Mouse (Mus musculus): Measurements from ENCODE around the gene Bahcc1. TPM values are rescaled to one million over a fixed set of nuclear protein-coding genes. Genes with fewer than 3 reads are reported as not detected.

The Bahcc1 gene
- total RNA-seq, 2 experiments from 2014 or later, result 14.1 to 16.5 TPM

GRCm38 (mm10) chr11:120228911-120229437, 3.8 kb upstream of the Bahcc1 start:
- no peak for DNase-seq

GRCm38 (mm10) chr11:120229861-120230751, 2.6 kb upstream of the Bahcc1 start:
- DNase-seq, result peak; percentile 86

DNA sequence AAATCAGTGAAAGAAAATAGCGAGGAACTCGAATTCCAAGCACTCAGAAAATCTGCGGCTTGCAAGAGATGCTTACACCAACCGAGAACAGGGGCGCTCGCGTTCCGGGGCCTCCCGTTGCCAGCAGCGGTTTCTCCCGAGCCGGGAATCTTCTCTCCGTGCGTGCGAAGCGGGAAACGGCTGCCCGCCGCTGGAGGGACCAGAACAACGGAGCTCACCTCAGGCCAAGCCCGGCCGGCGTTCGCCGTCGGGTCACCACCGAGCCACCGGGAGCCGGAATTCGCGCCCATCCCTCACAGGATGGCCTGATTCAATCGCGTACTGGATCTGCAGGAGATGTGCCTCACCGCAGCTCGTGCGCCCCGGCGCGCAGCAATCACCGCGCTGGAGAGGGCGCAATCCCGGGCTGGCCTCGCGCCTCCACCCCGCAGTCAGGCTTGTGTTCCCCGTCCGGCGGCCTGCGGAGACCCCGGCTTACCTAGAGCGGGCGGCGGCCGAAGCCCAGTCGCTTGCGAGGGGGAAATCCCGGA, 1.8 kb upstream of the Bahcc1 start:
- peak; percentile 80 for DNase-seq

DNA sequence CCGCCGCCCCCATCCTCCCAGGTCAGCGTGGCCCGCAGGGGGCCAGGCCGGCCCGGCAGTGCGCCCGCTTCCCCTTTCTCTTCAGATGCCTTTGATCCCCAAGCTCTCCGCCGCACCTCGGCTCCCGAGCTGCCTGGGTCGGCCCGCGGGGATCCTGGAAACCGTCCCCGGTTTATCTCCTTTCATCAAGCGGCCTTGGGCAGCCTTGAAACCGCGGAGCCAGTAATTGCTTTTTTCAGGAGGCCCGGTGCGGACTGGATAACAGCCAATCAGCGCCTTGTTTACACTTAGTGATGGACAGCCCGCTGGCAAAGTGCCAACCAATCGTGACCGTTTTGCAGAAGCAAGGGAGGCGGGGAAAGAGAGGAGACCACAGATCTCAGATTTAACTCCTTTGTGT, 1.4 kb upstream of the Bahcc1 start:
- peak; percentile 100 for DNase-seq

GRCm38 (mm10) chr11:120233441-120234135, 841 bp downstream of the Bahcc1 start:
- DNase-seq, result peak; percentile 60

DNA sequence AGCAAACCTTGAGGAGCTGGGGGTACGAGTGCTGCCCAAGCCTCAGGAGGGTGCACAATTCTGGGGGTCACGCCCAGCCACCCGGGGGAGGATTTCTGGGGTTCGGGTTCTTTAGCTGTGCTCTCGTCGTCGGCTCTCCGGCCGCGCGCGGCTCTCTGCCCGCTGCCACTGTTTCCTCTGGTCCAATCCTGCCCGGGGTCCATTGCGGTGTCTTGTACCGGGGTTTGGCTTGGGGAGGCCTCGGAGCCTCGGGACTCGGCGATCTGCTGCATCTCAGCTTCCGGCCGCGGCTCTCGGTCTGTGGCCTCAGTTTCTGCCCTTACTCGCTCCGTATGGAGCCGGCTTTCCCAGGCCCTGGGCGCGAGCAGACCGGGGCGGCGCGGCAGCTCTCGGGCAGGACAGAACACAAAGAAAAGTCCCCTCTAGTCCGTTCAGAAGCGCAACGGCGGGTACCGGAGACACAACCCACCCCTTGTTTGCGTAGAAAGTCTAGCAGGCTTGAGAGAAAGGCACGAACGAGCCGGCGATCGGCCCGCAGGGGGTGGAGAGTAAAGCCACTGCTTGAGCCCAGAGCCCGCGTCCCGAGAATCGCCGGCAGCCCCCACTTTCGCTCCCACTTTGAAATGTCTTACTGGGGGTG, 1.5 kb downstream of the Bahcc1 start:
- DNase-seq, result peak; percentile 65

DNA sequence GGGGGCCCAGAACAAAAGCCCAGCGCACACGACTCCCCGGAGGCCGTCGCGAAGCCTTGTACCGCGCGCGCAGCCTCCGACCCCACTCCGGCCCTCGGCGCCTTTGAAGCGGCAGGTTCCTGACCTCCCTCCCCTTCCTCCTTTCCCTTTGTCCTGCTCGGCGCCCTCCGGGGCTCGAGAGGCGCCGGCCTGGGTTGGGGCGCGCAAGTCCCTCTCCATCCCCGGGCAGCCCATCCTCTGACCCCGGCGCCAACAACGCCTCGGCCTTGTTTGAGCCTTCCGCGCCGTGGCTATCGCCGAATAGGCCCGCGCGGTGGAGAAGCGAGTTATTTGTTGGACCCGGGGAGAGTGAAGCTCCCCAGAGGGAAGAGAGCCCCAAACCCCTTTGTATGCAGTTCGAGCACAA, 2.0 kb downstream of the Bahcc1 start:
- DNase-seq, result peak; percentile 58

GRCm38 (mm10) chr11:120235385-120236113, 2.8 kb downstream of the Bahcc1 start:
- DNase-seq, result peak; percentile 64

GRCm38 (mm10) chr11:120236114-120236437, 3.3 kb downstream of the Bahcc1 start:
- DNase-seq, result no peak

DNA sequence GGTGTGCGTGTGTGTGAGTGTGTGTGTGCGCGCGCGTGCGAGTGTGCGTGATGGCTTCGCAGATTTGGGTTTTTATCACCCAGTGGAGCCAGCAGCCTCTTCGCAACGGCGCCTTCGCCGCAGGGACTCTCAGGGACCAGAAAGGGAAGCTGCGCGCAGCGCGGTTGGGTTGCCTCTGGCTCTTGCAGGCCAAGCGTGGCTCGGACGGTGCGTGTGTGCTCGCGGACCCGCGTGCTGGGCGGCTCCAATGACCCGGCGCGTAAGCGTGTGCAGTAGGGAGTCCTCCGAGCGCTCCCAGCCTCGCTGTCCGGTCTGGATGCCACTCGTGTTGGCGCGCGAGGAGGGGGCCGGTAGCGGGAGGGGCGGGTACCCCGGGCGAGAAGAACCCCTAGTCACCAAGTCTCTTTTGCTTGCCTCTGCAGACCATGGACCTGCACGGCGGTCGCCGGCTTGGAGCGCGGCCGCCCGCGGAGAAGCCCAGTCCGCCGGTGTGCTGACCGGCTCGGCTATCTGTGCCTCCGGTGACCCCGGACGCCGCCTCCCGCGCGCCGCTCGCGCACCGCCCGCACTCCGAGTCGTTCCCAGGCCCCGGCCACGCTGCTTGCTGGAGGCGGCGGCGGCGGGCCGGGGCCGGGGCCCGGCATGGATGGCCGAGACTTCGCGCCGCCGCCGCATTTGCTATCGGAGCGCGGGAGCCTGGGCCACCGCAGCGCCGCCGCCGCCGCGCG, 3.9 kb downstream of the Bahcc1 start:
- DNase-seq, result peak; percentile 68

DNA sequence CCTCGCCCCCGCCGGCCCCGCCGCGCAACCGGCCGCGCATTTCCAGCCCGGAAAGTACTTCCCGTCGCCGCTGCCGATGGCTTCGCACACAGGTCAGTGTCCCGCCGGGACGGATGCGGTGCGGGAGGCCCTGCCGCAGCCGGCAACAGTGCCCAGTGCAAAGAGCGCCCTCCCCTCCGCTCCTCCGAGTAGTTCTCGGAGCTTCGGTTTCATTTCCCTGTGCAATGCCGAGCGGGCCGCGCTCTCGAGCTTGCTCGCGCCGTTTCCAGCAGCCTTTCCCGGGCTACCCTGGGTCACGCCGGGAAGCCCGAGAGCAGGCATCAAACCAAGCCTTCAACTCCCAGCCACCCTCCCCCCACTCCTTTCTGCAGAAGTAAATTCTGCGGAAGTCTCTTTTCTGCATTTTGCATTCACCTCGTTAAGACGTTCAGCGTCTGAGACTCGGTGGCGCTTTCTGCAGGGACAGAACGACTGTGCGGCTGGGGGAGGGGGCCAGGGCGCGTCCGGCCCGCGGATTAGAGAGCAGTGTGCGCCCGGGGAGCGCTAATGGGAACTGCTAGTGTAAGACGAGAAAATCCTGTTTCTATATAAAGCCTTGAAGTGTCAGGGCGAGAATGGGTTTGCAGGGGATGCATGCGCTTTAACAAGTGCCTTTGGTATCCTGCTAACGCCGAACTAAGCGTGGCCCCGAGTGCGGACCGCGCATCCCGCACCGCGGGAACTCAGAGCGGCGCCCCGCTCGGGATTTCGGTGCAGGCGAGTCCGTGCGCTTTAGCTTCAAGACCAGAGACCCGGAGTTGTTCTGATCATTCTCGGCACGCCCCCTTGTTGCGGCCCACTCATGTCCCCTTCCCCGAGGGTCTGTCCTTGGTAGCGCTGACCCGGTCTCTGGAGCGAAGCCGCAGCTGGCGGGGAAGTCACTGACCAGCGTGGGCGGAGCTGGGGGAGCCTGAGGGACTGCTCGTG, 4.7 kb downstream of the Bahcc1 start:
- DNase-seq, result peak; percentile 73

- DNase-seq, result no peak
These were observed 5.6 kb downstream of the Bahcc1 start for GRCm38 (mm10) chr11:120238306-120238705.

- no peak for DNase-seq
These were observed 6.1 kb downstream of the Bahcc1 start for GRCm38 (mm10) chr11:120238751-120239359.

DNA sequence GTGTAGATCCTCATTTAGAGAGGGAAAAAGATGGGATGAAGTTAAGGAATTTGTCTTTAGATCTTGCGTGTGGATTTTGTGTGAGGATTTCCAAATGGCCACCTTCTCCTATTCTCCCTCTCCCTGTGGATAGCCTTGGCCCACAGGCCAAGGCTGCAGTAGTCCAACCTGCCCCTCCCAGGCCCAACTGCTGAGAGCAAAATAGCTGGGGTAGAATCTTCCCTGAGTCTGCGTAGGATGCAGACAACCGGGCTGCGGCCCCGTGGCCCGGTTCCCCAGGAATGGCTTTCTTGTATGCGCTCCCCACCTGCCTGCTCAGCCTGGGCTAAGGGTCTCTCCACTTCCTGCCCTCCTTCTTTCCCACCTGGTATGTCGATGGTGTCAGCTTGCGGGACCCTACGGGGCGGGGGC, 6.8 kb downstream of the Bahcc1 start:
- DNase-seq, result no peak

DNA sequence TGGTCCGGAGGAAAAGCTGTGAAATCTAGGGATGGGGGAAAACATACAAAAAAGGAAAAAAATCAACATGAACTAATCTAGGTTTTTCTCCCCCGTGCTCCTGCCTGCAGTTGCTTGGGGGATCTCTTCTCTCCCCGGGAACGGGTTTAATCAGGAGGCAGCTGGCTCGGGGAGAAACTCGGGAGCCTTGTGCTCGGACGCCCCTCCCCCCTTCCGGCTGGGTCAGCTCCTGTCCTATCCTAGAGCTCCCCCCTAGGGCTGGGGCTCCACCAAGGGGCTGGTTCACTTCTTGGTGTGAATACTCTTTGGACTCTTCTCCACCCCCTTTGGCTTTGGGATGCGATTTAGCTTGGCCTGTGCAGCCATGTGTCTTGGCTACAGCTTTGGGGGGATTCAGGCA, 7.5 kb downstream of the Bahcc1 start:
- DNase-seq, result peak; percentile 90

DNA sequence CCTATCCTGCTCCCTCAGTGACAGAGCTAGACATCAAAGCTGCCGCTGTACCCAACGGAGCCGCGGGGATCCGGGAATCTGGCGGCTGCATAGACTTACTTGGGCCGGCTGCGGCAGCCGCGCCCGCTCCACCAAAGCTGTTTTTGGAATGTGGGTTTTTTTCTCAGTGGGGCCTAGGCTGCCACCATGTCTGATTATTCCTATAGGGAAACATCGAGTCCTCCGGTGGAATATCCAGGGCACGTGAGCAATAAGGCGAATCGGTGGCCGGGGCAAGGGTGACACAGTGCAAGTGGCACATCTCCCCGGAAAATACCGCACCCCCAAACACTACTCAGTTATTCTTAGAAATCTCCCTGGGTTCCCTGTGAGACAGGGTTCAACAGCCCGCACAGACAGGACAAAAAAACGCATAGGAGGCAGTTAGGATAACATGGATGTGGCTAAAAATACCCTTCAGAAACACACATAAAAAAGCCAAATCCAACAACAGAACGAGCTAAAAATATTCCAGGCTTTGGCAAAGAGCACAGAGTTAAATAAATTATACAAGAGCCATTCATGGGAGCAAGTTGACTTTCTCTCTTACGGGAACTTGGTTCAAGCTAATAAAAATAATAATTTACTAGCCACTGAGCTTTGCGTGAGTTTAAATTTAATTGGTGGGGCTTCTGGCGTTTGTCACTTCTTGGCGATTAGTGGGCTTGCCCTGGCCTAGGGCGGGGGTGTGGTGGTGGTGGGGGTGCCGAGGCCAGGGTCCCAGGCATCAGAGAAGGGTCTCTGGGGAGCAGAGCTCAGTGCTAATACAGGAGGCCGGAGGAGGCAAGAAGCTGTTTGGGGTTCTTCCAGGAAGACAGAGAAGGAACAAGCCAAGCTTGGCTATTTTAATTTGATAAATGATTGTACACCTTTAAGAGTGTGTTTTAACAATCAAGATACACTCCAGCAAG, 8.5 kb downstream of the Bahcc1 start:
- DNase-seq, result no peak

DNA sequence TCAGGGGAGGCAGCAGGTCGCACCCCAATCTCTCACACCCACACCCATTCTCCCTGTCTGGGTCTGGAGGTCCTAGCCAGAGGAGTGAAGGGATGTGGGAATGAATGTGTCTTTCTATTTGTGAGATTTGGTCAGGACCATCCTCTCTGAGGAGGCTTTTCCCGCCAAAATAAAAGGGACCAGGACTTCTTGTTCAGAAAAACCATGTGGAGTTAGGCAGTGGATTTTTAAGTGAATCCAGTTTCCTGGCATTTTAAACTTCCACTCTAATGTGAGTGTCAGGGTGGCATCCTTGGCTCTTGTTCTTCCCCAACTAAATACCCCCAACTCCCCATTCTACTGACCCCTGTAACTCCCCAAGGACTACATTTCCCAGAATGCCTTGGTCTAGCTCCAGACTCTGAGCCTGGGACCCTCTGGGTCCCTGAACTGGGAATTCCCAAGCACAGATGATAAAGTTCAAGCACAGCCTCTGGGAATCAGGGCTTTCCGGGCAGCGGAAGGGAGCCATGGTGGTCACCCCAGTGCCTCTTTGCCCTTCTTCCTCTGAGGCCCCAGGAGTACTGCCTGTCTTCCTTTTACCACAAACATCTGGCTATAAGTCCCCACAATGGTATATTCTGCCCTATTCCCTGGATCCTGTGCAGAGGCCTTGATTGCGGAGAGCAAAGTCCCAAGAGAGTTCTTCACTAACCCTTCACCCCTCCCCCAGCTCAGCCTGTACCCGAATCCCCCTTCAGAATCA, 9.4 kb downstream of the Bahcc1 start:
- no peak for DNase-seq

Data from heart, postnatal 4 days (tissue).